Mouse (Mus musculus) liver, embryonic 12.5 days (tissue): ENCODE results near the gene Soat2. TPM values are rescaled to one million over a fixed set of nuclear protein-coding genes. Genes with fewer than 3 reads are reported as not detected.
"Not testable (repeated sequence)": the region's sequence is repeated elsewhere in the genome, so short reads cannot be mapped to it uniquely, and the experiment has no call there.

ENCODE experiments used
- ATAC-seq: fragments of 200-750 bp; cut with Nextera tagmentation; 2 replicates; pipeline ENCODE4 v1.8.0; 2017; ENCODE audit warnings: moderate number of reproducible peaks, mild to moderate bottlenecking, moderate library complexity
- H3K27ac ChIP-seq: fragments of 300-500 bp; sonication (generic); 2 replicates; pipeline ENCODE4 v1.5.1; 2016; ENCODE audit warnings: mild to moderate bottlenecking
- H3K27me3 ChIP-seq: fragments of 300-500 bp; sonication (generic); replicated peaks from 2 replicates; pipeline ENCODE4 v1.6.1; 2016; ENCODE audit warnings: mild to moderate bottlenecking, moderate library complexity
- H3K36me3 ChIP-seq: fragments of 300-500 bp; sonication (generic); 2 replicates; pipeline ENCODE4 v1.6.1; 2016; ENCODE audit warnings: mild to moderate bottlenecking, moderate library complexity
- H3K4me1 ChIP-seq: fragments of 300-500 bp; sonication (generic); 2 replicates; pipeline ENCODE4 v1.6.1; 2016
- H3K4me2 ChIP-seq: fragments of 300-500 bp; sonication (generic); 2 replicates; pipeline ENCODE4 v1.6.1; 2016; ENCODE audit warnings: mild to moderate bottlenecking, moderate library complexity
- H3K4me3 ChIP-seq: fragments of 300-500 bp; sonication (generic); 2 replicates; pipeline ENCODE4 v1.5.1; 2016; ENCODE audit warnings: mild to moderate bottlenecking, moderate library complexity
- H3K9ac ChIP-seq: fragments of 300-500 bp; sonication (generic); 2 replicates; pipeline ENCODE4 v1.6.1; 2016; ENCODE audit warnings: mild to moderate bottlenecking, moderate library complexity
- H3K9me3 ChIP-seq: fragments of 300-500 bp; sonication (generic); replicated peaks from 2 replicates; pipeline ENCODE4 v1.6.1; 2016; ENCODE audit warnings: mild to moderate bottlenecking, moderate library complexity
- WGBS: fragments of 180-500 bp; shearing (Covaris S2); methylation state at CpG from one replicate; pipeline ENCODE4 v1.1.7; 2016; ENCODE audit not compliant: insufficient replicate concordance; 5-methylcytosine and 5-hydroxymethylcytosine counted together
- polyA plus RNA-seq: library from polyadenylated mRNA; unstranded; fragments of >200 nt; fragmentation: Nextera tagmentation; extraction: Ambion mirVana; gene quantifications from 2 replicates; pipeline ENCODE4 v1.2.1, GENCODE M21; 2016

Soat2 gene
- polyA plus RNA-seq, 1 experiment from 2014 or later = 29.8 TPM

DNA sequence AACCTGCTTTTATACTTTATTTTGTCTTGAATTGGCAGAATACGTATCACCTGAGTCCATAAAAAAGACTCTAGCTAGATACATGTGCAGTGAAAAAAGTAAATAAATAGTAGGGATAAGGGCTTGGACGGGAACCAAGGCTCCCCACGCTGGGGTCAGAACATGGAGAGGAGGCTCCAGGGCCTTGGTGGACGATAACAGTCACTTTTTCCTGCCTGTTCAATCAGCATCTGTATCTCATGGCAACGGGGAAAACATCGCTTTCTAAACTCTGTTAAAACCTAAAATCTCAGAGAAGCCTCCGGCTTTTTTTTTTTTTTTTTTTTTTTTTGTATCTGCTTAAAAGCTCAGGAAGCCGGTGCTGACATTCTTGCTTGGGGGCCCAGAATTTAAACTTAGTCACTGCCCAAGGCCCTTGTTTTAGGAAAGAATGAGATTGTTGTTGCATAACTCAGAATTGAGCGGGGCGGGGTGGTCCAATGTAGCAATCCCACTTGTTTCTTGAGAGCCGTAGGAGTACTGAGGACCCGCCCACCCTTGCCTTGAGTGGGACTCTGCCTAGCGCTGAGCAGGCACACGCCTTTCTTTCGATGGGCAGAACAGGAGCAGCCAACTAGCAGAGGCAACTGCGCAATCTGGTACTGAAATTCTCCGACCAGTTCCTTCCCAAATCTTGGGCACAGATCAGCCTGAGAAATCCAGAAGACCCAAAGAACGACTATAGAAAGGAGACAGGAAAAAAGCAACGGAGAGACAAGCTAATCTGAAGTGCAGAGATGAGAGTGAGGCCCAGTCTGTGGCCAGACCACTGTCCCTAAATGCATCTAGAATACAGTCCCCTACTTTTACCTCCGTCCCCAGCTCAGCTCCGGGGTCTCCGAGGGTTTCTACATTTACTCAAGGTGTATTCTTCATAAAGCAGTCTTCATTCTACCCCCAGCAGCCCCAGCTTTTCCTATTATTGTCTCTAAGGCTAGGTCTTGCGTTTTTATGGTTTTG, 7.1 kb upstream of the Soat2 start:
- H3K27ac ChIP-seq = no peak overlapping the region
- no peak overlapping the region for H3K9ac ChIP-seq
- 53% methylated on average over 23 of the region's 23 CpGs for WGBS
- no peak overlapping the region for H3K4me3 ChIP-seq
- H3K27me3 ChIP-seq = peaks cover 50% of the 10 kb centered on the region
- ATAC-seq = no peak
- peaks cover 40% of the 10 kb centered on the region for H3K4me1 ChIP-seq
- H3K4me2 ChIP-seq = no peak overlapping the region
- H3K9me3 ChIP-seq = no peaks in the 10 kb centered on the region
- H3K36me3 ChIP-seq = no peaks in the 10 kb centered on the region

GRCm38 (mm10) chr15:102144274-102144711, 6.0 kb upstream of the Soat2 start, which contains the start of gene Igfbp6:
Gene Igfbp6, plus strand, starts transcription at chr15:102144362.
- Histone ChIP-seq H3K27ac (no peak within 1 kb of the TSS), H3K4me1 (peaks cover 49% of the 10 kb centered on the region), H3K4me3 (peak within 1 kb of the TSS; percentile 16; the same call in 1 of the 2 replicates), H3K36me3 (no peaks in the 10 kb centered on the region), H3K4me2 (peak within 1 kb of the TSS; percentile 50), H3K9me3 (no peaks in the 10 kb centered on the region), H3K9ac (peak within 1 kb of the TSS; percentile 39; the same call in 1 of the 2 replicates), H3K27me3 (peaks cover 50% of the 10 kb centered on the region)
- ATAC-seq = no peak
- 21% methylated on average over 22 of the region's 22 CpGs for WGBS

DNA sequence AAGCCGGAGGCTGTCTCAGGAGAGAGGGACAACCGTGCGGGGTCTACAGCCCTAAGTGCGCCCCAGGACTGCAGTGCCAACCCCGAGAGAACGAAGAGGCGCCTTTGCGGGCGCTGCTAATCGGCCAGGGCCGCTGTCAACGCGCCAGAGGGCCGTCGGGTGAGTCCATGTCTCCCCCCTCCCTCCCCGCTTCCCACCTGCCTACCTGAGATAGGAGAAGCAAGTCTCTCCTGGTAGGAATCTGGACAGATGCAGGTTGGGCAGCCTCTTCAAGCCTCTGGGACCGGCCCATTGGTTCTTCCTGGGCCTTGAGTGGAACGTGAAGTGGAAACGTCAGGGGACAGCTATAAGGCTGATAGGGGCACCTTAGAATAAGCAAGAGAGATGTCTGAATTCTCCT, 5.6 kb upstream of the Soat2 start:
- H3K9ac ChIP-seq = peak overlapping the region; percentile 39; the same call in 1 of the 2 replicates
- H3K4me3 ChIP-seq = peak overlapping the region; percentile 16; the same call in 1 of the 2 replicates
- peaks cover 54% of the 10 kb centered on the region for H3K4me1 ChIP-seq
- ATAC-seq = no peak
- 22% methylated on average over 19 of the region's 19 CpGs for WGBS
- peaks cover 50% of the 10 kb centered on the region for H3K27me3 ChIP-seq
- H3K27ac ChIP-seq = no peak overlapping the region
- H3K4me2 ChIP-seq = peak overlapping the region; percentile 50
- no peaks in the 10 kb centered on the region for H3K9me3 ChIP-seq
- H3K36me3 ChIP-seq = no peaks in the 10 kb centered on the region

GRCm38 (mm10) chr15:102145330-102145729, 5.0 kb upstream of the Soat2 start:
- peaks cover 50% of the 10 kb centered on the region for H3K27me3 ChIP-seq
- no peak for ATAC-seq

GRCm38 (mm10) chr15:102146089-102146488, 4.2 kb upstream of the Soat2 start:
- Histone ChIP-seq H3K4me2 (no peak overlapping the region), H3K27me3 (peaks cover 50% of the 10 kb centered on the region), H3K4me1 (peaks cover 67% of the 10 kb centered on the region), H3K36me3 (no peaks in the 10 kb centered on the region), H3K27ac (no peak overlapping the region), H3K9me3 (no peaks in the 10 kb centered on the region), H3K9ac (no peak overlapping the region), H3K4me3 (no peak overlapping the region)
- ATAC-seq = no peak
- WGBS = 62% methylated on average over 5 of the region's 5 CpGs

More at GRCm38 (mm10) chr15:102145330-102145729, 5.0 kb upstream of the Soat2 start:
- H3K4me3 ChIP-seq = no peak overlapping the region
- no peaks in the 10 kb centered on the region for H3K9me3 ChIP-seq
- H3K27ac ChIP-seq = no peak overlapping the region
- no peaks in the 10 kb centered on the region for H3K36me3 ChIP-seq
- 76% methylated on average over 10 of the region's 10 CpGs for WGBS
- H3K4me2 ChIP-seq = no peak overlapping the region
- H3K9ac ChIP-seq = no peak overlapping the region
- H3K4me1 ChIP-seq = peaks cover 60% of the 10 kb centered on the region

- H3K4me1 ChIP-seq = peaks cover 74% of the 10 kb centered on the region
- 4% methylated on average over 1 of the region's 1 CpGs for WGBS
- no peak for ATAC-seq
Observed at GRCm38 (mm10) chr15:102146882-102147281, 3.4 kb upstream of the Soat2 start.

GRCm38 (mm10) chr15:102147674-102148402, 2.5 kb upstream of the Soat2 start:
- H3K27me3 ChIP-seq = peaks cover 35% of the 10 kb centered on the region
- no peak overlapping the region for H3K4me3 ChIP-seq
- no peaks in the 10 kb centered on the region for H3K9me3 ChIP-seq
- H3K4me2 ChIP-seq = no peak overlapping the region
- WGBS = 40% methylated on average over 16 of the region's 16 CpGs
- peaks cover under 1% of the 10 kb centered on the region for H3K36me3 ChIP-seq
- H3K9ac ChIP-seq = no peak overlapping the region
- H3K27ac ChIP-seq = no peak overlapping the region
- ATAC-seq = no peak
- H3K4me1 ChIP-seq = peaks cover 76% of the 10 kb centered on the region

More at GRCm38 (mm10) chr15:102146882-102147281, 3.4 kb upstream of the Soat2 start:
- Histone ChIP-seq H3K4me3 (no peak overlapping the region), H3K9ac (no peak overlapping the region), H3K27me3 (peaks cover 44% of the 10 kb centered on the region), H3K27ac (no peak overlapping the region), H3K4me2 (no peak overlapping the region), H3K36me3 (no peaks in the 10 kb centered on the region), H3K9me3 (no peaks in the 10 kb centered on the region)

- Histone ChIP-seq H3K9me3 (no peaks in the 10 kb centered on the region), H3K27ac (peak overlapping the region; percentile 90), H3K36me3 (peaks cover 17% of the 10 kb centered on the region), H3K27me3 (peaks cover 18% of the 10 kb centered on the region), H3K4me3 (no peak overlapping the region), H3K9ac (no peak overlapping the region), H3K4me1 (peaks cover 71% of the 10 kb centered on the region), H3K4me2 (peak overlapping the region; percentile 78)
- ATAC-seq = no peak
- WGBS = 65% methylated on average over 4 of the region's 4 CpGs
Observed at GRCm38 (mm10) chr15:102149561-102149960, 765 bp upstream of the Soat2 start.

DNA sequence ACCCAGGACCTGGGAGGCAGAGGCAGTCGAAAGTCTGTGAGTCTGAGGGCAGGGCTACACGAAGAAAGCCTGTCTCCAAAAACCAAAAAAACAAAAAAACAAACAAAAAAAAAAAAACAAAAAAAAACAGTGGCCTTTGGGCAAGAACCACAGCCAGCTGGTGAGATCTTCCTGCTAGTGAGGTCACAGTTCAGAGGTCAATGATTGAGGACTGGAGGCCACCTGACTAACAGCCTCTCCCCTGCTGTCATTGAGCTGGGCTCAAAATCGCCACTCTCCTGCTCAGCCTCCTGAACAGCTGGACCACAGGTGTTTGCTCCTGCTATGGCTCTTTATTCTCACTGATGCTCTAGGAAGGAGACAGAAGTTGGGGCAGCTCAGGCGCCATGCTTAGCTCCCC, 2.3 kb downstream of the Soat2 start:
- Histone ChIP-seq H3K9me3 (0 out of 2 replicates have a peak, but pooled peaks cover 4% of the 10 kb centered on the region), H3K4me2 (no peak overlapping the region), H3K27me3 (no peaks in the 10 kb centered on the region), H3K27ac (0 out of 2 replicates have a peak overlapping the region, but pooled peaks have one; percentile 11), H3K4me1 (peaks cover 49% of the 10 kb centered on the region), H3K9ac (no peak overlapping the region), H3K36me3 (peaks cover 41% of the 10 kb centered on the region), H3K4me3 (no peak overlapping the region)
- ATAC-seq = no peak
- WGBS = 50% methylated on average over 4 of the region's 4 CpGs

- not testable (repeated sequence) for H3K9me3 ChIP-seq, H3K4me2 ChIP-seq, ATAC-seq, H3K27me3 ChIP-seq, H3K4me3 ChIP-seq, H3K9ac ChIP-seq, H3K27ac ChIP-seq
- Histone ChIP-seq H3K4me1 (peaks cover 26% of the 10 kb centered on the region), H3K36me3 (peaks cover 55% of the 10 kb centered on the region)
- WGBS = 83% methylated on average over 6 of the region's 6 CpGs
Observed at GRCm38 (mm10) chr15:102155006-102155405, 4.7 kb downstream of the Soat2 start.

DNA sequence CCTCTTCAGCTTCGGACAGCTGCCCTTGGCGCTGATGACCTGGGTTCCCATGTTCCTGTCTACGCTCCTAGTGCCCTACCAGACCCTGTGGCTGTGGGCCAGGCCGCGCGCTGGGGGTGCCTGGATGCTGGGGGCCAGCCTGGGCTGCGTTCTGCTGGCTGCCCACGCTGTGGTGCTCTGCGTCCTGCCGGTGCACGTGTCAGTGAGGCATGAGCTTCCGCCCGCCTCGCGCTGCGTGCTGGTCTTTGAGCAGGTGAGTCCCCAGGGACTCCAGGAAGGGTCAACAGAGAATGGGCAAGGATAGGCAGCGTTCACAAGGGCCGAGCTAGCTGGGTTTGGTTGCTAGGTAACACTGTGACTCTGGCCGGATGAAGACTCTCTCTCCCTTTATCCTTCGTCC, 6.5 kb downstream of the Soat2 start:
- Histone ChIP-seq H3K4me1 (peaks cover 9% of the 10 kb centered on the region; the same call in 1 of the 2 replicates), H3K27me3 (no peaks in the 10 kb centered on the region), H3K27ac (no peak overlapping the region), H3K36me3 (peaks cover 70% of the 10 kb centered on the region), H3K4me3 (no peak overlapping the region), H3K4me2 (no peak overlapping the region), H3K9ac (no peak overlapping the region), H3K9me3 (0 out of 2 replicates have a peak, but pooled peaks cover 4% of the 10 kb centered on the region)
- ATAC-seq = no peak
- 61% methylated on average over 20 of the region's 20 CpGs for WGBS
